Mouse (Mus musculus) E14TG2a.4 (cell line): ENCODE measurements at regions not wholly inside any gene's neighbourhood (a gene's known extent, or its start where the extent isn't known, plus 50 kb on each side); places are given as distances from the start of the nearest gene placed in this dataset.

Experiments
- H3K27me3 ChIP-seq: 2 replicates; pipeline ENCODE4 v1.6.1; 2014; ENCODE audit warnings: low read length, control low read depth; ENCODE audit not compliant: insufficient read depth
- H3K36me3 ChIP-seq: 2 replicates; pipeline ENCODE4 v1.6.1; 2014; ENCODE audit warnings: low read length, control low read depth; ENCODE audit not compliant: insufficient read depth
- H3K4me1 ChIP-seq: replicated peaks from 2 replicates; pipeline ENCODE4 v1.6.1; 2014; ENCODE audit warnings: low read depth, low read length, control low read depth
- H3K4me3 ChIP-seq: replicated peaks from 2 replicates; pipeline ENCODE4 v1.5.1; 2014; ENCODE audit warnings: mild to moderate bottlenecking, low read length
- H3K9me3 ChIP-seq: 2 replicates; pipeline ENCODE4 v1.6.1; 2014; ENCODE audit warnings: low read length, control low read depth
- CTCF ChIP-seq: conservative IDR thresholded peaks from 2 replicates; pipeline ENCODE4 v1.5.1; 2014; ENCODE audit warnings: low read length
- NANOG ChIP-seq: IDR thresholded peaks from 2 replicates; pipeline ENCODE4 v1.6.1; 2014; ENCODE audit warnings: borderline replicate concordance, low read length, mixed read lengths
- POU5F1 ChIP-seq: IDR thresholded peaks from 2 replicates; pipeline ENCODE4 v1.6.1; 2014; ENCODE audit warnings: low read length, borderline replicate concordance

GRCm38 (mm10) chr5:28696966-28697365 lies 229.9 kb upstream of the Shh start:
- peaks cover 5% of the 10 kb centered on the region; the same call in 1 of the 2 replicates for H3K9me3 ChIP-seq
- no peaks in the 10 kb centered on the region for H3K27me3 ChIP-seq
- no peaks in the 10 kb centered on the region for H3K4me1 ChIP-seq
- H3K4me3 ChIP-seq, result no peak overlapping the region
- TF ChIP-seq CTCF, result no peak
- no peak for TF ChIP-seq NANOG
- no peak for TF ChIP-seq POU5F1
- H3K36me3 ChIP-seq, result no peaks in the 10 kb centered on the region

- TF ChIP-seq NANOG (no peak), CTCF (no peak), POU5F1 (no peak)
- peaks cover 5% of the 10 kb centered on the region; the same call in 1 of the 2 replicates for H3K9me3 ChIP-seq
- H3K4me3 ChIP-seq, result no peak overlapping the region
- no peaks in the 10 kb centered on the region for H3K36me3 ChIP-seq
- no peaks in the 10 kb centered on the region for H3K4me1 ChIP-seq
- H3K27me3 ChIP-seq, result no peaks in the 10 kb centered on the region
Observed at GRCm38 (mm10) chr5:28690110-28690509, 223.1 kb upstream of the Shh start.

DNA sequence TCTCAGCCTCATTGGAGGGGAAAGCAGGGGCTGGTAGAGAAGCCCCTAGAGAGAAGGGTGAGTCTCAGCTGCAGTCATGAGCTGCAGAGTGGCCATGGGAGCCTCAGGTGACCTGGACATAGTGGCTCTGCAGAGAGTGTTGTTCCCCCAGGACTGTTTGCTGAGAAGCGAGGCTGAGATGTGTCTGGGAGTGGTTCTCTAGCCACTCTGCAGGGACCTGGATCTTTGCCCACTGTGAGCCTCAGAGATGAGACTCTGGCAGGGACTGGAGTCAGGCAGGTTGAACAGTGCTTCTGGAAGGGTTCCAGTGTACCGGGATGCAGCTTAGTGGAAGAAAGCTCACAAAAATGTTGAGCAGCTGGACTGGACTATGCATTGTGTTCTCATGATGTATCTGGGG lies 222.6 kb upstream of the Shh start:
- Histone ChIP-seq H3K4me1 (no peaks in the 10 kb centered on the region), H3K4me3 (no peak overlapping the region), H3K9me3 (peaks cover 5% of the 10 kb centered on the region; the same call in 1 of the 2 replicates), H3K27me3 (no peaks in the 10 kb centered on the region), H3K36me3 (no peaks in the 10 kb centered on the region)
- TF ChIP-seq CTCF (no peak), NANOG (no peak), POU5F1 (no peak)

GRCm38 (mm10) chr5:28689136-28689535 lies 222.1 kb upstream of the Shh start:
- no peak for TF ChIP-seq POU5F1
- no peak for TF ChIP-seq NANOG
- Histone ChIP-seq H3K4me1 (no peaks in the 10 kb centered on the region), H3K9me3 (peaks cover 5% of the 10 kb centered on the region; the same call in 1 of the 2 replicates), H3K4me3 (no peak overlapping the region), H3K36me3 (no peaks in the 10 kb centered on the region), H3K27me3 (no peaks in the 10 kb centered on the region)

- TF ChIP-seq CTCF (no peak), POU5F1 (no peak), NANOG (no peak)
- peaks cover 15% of the 10 kb centered on the region for H3K4me1 ChIP-seq
Observed at GRCm38 (mm10) chr5:28682821-28683220, 215.8 kb upstream of the Shh start.

DNA sequence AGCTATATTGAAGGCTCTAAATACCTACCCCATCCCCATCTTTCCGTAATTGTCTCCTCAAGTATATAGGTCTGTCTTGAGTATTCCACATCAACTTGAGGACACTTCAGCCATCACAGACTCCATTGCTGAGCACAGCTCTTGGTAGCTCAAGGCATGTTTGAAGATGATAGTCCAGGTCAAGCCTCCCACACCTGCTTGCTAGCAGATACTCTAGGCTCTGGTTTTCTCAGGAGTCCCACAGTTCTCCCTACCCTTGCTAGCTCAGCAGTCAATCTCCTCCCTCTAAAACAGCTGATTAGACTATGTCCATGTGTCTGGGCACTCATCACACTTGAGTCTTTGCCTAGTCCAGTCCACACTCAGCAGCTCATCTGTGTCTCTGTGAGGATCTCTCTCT lies 213.3 kb upstream of the Shh start:
- TF ChIP-seq NANOG, result no peak
- no peak for TF ChIP-seq POU5F1
- TF ChIP-seq CTCF, result no peak
- no peaks in the 10 kb centered on the region for H3K36me3 ChIP-seq
- no peak overlapping the region for H3K4me3 ChIP-seq
- H3K27me3 ChIP-seq, result no peaks in the 10 kb centered on the region
- no peaks in the 10 kb centered on the region for H3K9me3 ChIP-seq
- peaks cover 15% of the 10 kb centered on the region for H3K4me1 ChIP-seq

More at GRCm38 (mm10) chr5:28682821-28683220, 215.8 kb upstream of the Shh start:
- Histone ChIP-seq H3K27me3 (no peaks in the 10 kb centered on the region), H3K9me3 (no peaks in the 10 kb centered on the region), H3K36me3 (no peaks in the 10 kb centered on the region), H3K4me3 (no peak overlapping the region)

DNA sequence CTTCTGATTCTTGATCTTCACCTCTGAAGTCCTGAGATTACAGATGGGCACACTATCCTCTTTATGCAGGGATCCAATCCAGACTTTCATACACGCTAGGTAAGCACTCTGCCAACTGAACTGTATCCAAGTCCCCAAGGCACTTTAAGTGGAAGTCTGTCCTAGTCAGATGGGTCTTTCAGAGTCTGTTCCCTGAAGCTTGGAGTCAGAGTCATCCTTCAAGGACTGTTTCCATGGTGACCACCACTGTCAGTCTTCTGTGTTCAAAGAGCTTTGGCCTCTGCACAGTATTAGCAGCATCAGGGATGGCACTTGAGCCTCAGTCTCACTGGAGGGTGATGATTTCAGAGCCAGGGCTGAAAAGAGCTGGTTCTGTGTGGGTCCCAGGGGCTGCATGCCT lies 212.7 kb upstream of the Shh start:
- no peaks in the 10 kb centered on the region for H3K27me3 ChIP-seq
- H3K4me3 ChIP-seq, result no peak overlapping the region
- peaks cover 15% of the 10 kb centered on the region for H3K4me1 ChIP-seq
- no peaks in the 10 kb centered on the region for H3K36me3 ChIP-seq
- TF ChIP-seq CTCF, result no peak
- TF ChIP-seq POU5F1, result no peak
- TF ChIP-seq NANOG, result no peak
- no peaks in the 10 kb centered on the region for H3K9me3 ChIP-seq

DNA sequence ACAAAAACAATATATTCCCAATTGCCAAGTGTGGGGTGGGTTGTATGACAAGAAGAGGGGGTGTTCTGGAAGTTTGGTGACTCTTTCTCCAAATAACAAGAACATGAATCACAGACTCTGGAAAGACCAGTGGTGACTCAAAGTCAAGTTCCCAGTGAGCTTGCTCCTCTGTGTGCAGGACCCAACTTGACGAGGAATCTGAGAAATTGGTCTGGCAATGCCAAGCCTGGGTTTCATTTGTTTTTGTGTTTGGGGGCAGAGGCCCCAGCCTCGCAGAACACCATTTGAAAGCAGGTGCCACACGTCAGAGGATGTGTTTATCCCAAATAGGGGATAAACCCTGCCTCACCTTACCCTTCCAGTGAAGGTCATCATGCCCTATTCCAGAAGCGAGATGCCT lies 163.1 kb upstream of the Shh start:
- no peaks in the 10 kb centered on the region for H3K9me3 ChIP-seq
- no peak for TF ChIP-seq NANOG
- no peak for TF ChIP-seq CTCF
- no peak for TF ChIP-seq POU5F1
- H3K36me3 ChIP-seq, result no peaks in the 10 kb centered on the region
- H3K4me1 ChIP-seq, result no peaks in the 10 kb centered on the region
- H3K27me3 ChIP-seq, result no peaks in the 10 kb centered on the region
- H3K4me3 ChIP-seq, result no peak overlapping the region

DNA sequence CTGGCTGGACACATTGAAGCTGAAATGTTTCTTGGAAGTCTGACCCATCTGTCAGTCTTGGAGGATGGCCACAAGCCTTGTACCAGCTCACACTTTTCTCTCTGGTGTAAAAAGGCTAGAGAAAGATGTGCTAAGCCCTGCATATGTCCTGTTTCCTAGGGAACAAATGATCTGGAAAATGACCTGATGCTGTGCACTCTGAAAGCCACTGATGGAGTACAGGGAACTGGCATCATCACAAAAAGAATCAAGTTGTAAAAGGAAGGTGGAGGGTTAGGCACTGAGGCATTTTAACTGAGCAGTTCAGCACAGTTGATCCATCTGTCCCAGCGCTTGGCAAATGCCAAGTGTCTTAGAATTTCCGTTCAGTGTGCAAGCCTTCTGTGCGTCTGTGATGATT lies 144.8 kb upstream of the Shh start:
- H3K4me3 ChIP-seq, result no peak overlapping the region
- H3K36me3 ChIP-seq, result no peaks in the 10 kb centered on the region
- H3K4me1 ChIP-seq, result no peaks in the 10 kb centered on the region
- H3K27me3 ChIP-seq, result 0 out of 2 replicates have a peak, but pooled peaks cover 5% of the 10 kb centered on the region
- no peaks in the 10 kb centered on the region for H3K9me3 ChIP-seq
- no peak for TF ChIP-seq CTCF
- no peak for TF ChIP-seq NANOG
- TF ChIP-seq POU5F1, result no peak
